Mouse (Mus musculus): ENCODE data around the gene Nudc. TPM values are rescaled to one million over a fixed set of nuclear protein-coding genes. Genes with fewer than 3 reads are reported as not detected.
A peak's percentile ranks its signal among the peaks of the same experiment; 100 is the strongest.

Gene Nudc
- total and polyA plus RNA-seq, 2 experiments from 2014 or later = 42.1 to 152 TPM

GRCm38 (mm10) chr4:133553448-133554330 is 7.9 kb upstream of the Nudc start:
- 0 out of 2 replicates have a peak, but pooled peaks cover 3% of the 10 kb centered on the region for H3K36me3 ChIP-seq (replicated peaks; ENCODE audit: control insufficient read depth, insufficient read depth, low read length)
- H3K4me3 ChIP-seq (ENCODE audit: low read depth, low read length) = peak overlapping the region; percentile 44
- ATAC-seq (ENCODE audit: insufficient read depth, low read depth) (no peak; the same call in 1 of the 2 replicates), DNase-seq (ENCODE audit: low spot score) (no peak)
- TF ChIP-seq CTCF (IDR thresholded peaks at IDR 0.05; ENCODE audit: low read depth) (no peak), EP300 (IDR thresholded peaks at IDR 0.05; ENCODE audit: low read depth) (no peak)
- H3K27me3 ChIP-seq (ENCODE audit: control insufficient read depth, insufficient read depth, low read length) = no peaks in the 10 kb centered on the region
- H3K9ac ChIP-seq (replicated peaks; ENCODE audit: low read depth, low read length) = peak overlapping the region; percentile 49
- WGBS = 35% methylated on average over 19 of the region's 19 CpGs
- peak overlapping the region; percentile 60 for H3K4me2 ChIP-seq (ENCODE audit: low read depth, low read length)
- H3K9me3 ChIP-seq (replicated peaks; ENCODE audit: control insufficient read depth, low read length) = no peaks in the 10 kb centered on the region
- H3K4me1 ChIP-seq (ENCODE audit: control insufficient read depth, insufficient read depth) = 0 out of 2 replicates have a peak, but pooled peaks cover 5% of the 10 kb centered on the region
- peak overlapping the region; percentile 91 for H3K27ac ChIP-seq (ENCODE audit: low read depth)

GRCm38 (mm10) chr4:133552768-133553447 is 7.1 kb upstream of the Nudc start, which contains the start of gene Nr0b2:
TSS of gene Nr0b2 (plus strand) at chr4:133553376.
- 32% methylated on average over 10 of the region's 10 CpGs for WGBS
- H3K4me2 ChIP-seq (ENCODE audit: low read depth, low read length) = peak within 1 kb of the TSS; percentile 60

GRCm38 (mm10) chr4:133552029-133552428 is 6.2 kb upstream of the Nudc start:
- Histone ChIP-seq H3K4me1 (ENCODE audit: control insufficient read depth, insufficient read depth) (0 out of 2 replicates have a peak, but pooled peaks cover 5% of the 10 kb centered on the region), H3K27me3 (ENCODE audit: control insufficient read depth, insufficient read depth, low read length) (no peaks in the 10 kb centered on the region), H3K27ac (ENCODE audit: low read depth) (no peak overlapping the region), H3K9me3 (replicated peaks; ENCODE audit: control insufficient read depth, low read length) (no peaks in the 10 kb centered on the region), H3K4me3 (ENCODE audit: low read depth, low read length) (no peak overlapping the region), H3K36me3 (replicated peaks; ENCODE audit: control insufficient read depth, insufficient read depth, low read length) (0 out of 2 replicates have a peak, but pooled peaks cover 3% of the 10 kb centered on the region), H3K4me2 (ENCODE audit: low read depth, low read length) (no peak overlapping the region), H3K9ac (replicated peaks; ENCODE audit: low read depth, low read length) (no peak overlapping the region)
- ATAC-seq (ENCODE audit: insufficient read depth, low read depth) (no peak), DNase-seq (ENCODE audit: low spot score) (no peak)
- 100% methylated on average over 1 of the region's 1 CpGs for WGBS
- TF ChIP-seq CTCF (IDR thresholded peaks at IDR 0.05; ENCODE audit: low read depth) (no peak), EP300 (IDR thresholded peaks at IDR 0.05; ENCODE audit: low read depth) (no peak)

More at GRCm38 (mm10) chr4:133552768-133553447, 7.1 kb upstream of the Nudc start, which contains the start of gene Nr0b2:
- Histone ChIP-seq H3K27me3 (ENCODE audit: control insufficient read depth, insufficient read depth, low read length) (no peaks in the 10 kb centered on the region), H3K4me1 (ENCODE audit: control insufficient read depth, insufficient read depth) (0 out of 2 replicates have a peak, but pooled peaks cover 5% of the 10 kb centered on the region), H3K4me3 (ENCODE audit: low read depth, low read length) (peak within 1 kb of the TSS; percentile 44), H3K27ac (ENCODE audit: low read depth) (peak within 1 kb of the TSS; percentile 91), H3K9ac (replicated peaks; ENCODE audit: low read depth, low read length) (peak within 1 kb of the TSS; percentile 49), H3K36me3 (replicated peaks; ENCODE audit: control insufficient read depth, insufficient read depth, low read length) (0 out of 2 replicates have a peak, but pooled peaks cover 3% of the 10 kb centered on the region), H3K9me3 (replicated peaks; ENCODE audit: control insufficient read depth, low read length) (no peaks in the 10 kb centered on the region)
- ATAC-seq (ENCODE audit: insufficient read depth, low read depth) (peak; percentile 88), DNase-seq (ENCODE audit: low spot score) (peak; percentile 76)
- TF ChIP-seq CTCF (IDR thresholded peaks at IDR 0.05; ENCODE audit: low read depth) (no peak), EP300 (IDR thresholded peaks at IDR 0.05; ENCODE audit: low read depth) (peak; percentile 48; the same call in 1 of the 2 replicates)

GRCm38 (mm10) chr4:133536652-133537051 is 9.1 kb downstream of the Nudc start:
- no peaks in the 10 kb centered on the region for H3K9me3 ChIP-seq (replicated peaks; ENCODE audit: control insufficient read depth, low read length)
- no peaks in the 10 kb centered on the region for H3K27me3 ChIP-seq (ENCODE audit: control insufficient read depth, insufficient read depth, low read length)
- TF ChIP-seq CTCF (IDR thresholded peaks at IDR 0.05; ENCODE audit: low read depth) (no peak), EP300 (IDR thresholded peaks at IDR 0.05; ENCODE audit: low read depth) (no peak)
- no peak for DNase-seq (ENCODE audit: low spot score)
- H3K4me1 ChIP-seq (ENCODE audit: control insufficient read depth, insufficient read depth) = no peaks in the 10 kb centered on the region
- H3K36me3 ChIP-seq (replicated peaks; ENCODE audit: control insufficient read depth, insufficient read depth, low read length) = peaks cover 87% of the 10 kb centered on the region
- no peak for ATAC-seq (ENCODE audit: insufficient read depth, low read depth)
- H3K9ac ChIP-seq (replicated peaks; ENCODE audit: low read depth, low read length) = no peak overlapping the region
- no peak overlapping the region for H3K27ac ChIP-seq (ENCODE audit: low read depth)
- 86% methylated on average over 5 of the region's 5 CpGs for WGBS
- H3K4me2 ChIP-seq (ENCODE audit: low read depth, low read length) = no peak overlapping the region
- no peak overlapping the region for H3K4me3 ChIP-seq (ENCODE audit: low read depth, low read length)

GRCm38 (mm10) chr4:133536081-133536480 is 9.7 kb downstream of the Nudc start:
- ATAC-seq (ENCODE audit: insufficient read depth, low read depth) (no peak), DNase-seq (ENCODE audit: low spot score) (no peak)
- no peak overlapping the region for H3K9ac ChIP-seq (replicated peaks; ENCODE audit: low read depth, low read length)
- no peak overlapping the region for H3K27ac ChIP-seq (ENCODE audit: low read depth)
- H3K4me1 ChIP-seq (ENCODE audit: control insufficient read depth, insufficient read depth) = no peaks in the 10 kb centered on the region
- no peaks in the 10 kb centered on the region for H3K9me3 ChIP-seq (replicated peaks; ENCODE audit: control insufficient read depth, low read length)
- 69% methylated on average over 3 of the region's 3 CpGs for WGBS
- H3K4me3 ChIP-seq (ENCODE audit: low read depth, low read length) = no peak overlapping the region
- peaks cover 87% of the 10 kb centered on the region for H3K36me3 ChIP-seq (replicated peaks; ENCODE audit: control insufficient read depth, insufficient read depth, low read length)
- TF ChIP-seq EP300 (IDR thresholded peaks at IDR 0.05; ENCODE audit: low read depth) = no peak
- TF ChIP-seq CTCF (IDR thresholded peaks at IDR 0.05; ENCODE audit: low read depth) = no peak
- H3K27me3 ChIP-seq (ENCODE audit: control insufficient read depth, insufficient read depth, low read length) = no peaks in the 10 kb centered on the region
- no peak overlapping the region for H3K4me2 ChIP-seq (ENCODE audit: low read depth, low read length)

Measured in heart, postnatal 0 days (tissue).